Mouse (Mus musculus) yolk sac, embryonic 10.5 days (tissue): ENCODE results near the gene Atr.

Source experiments
- DNase-seq: peaks from one replicate; pipeline ENCODE4 v3.0.0-alpha.2; 2017; ENCODE audit warnings: low spot score

Atr gene

DNA sequence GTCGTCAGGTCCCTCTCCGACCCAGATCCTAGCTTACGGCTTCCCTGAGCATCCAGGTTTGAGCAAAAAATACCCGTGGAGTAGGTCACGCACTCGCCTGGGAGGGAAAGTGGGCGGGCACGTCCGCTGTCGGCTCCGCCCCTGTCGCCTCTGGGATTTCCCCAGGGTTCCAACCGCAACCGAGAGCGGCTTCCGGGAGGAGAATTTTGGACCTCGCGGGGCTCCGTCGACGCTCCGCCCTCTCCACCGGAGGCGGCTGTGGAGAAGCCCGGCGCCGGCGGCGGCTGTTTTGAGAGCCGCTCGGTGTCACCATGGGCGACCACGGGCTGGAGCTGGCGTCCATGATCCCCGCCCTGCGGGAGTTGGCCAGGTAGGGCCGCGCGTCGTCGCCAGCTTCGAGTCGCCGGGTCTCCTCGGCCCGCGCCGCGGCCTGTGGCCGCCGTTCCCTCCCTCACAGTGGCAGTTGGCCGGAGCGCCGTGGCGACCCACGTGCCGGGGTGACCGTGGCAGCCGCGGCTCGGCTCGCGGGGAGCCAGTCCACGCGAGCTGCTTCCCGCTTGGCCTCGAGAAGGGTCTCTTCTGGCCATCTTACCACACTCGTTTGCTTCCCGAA, at the start of gene Atr:
Atr (plus strand) TSS at position 184 of the 613 bp plus-strand sequence.
- DNase-seq: peak; percentile 91

DNA sequence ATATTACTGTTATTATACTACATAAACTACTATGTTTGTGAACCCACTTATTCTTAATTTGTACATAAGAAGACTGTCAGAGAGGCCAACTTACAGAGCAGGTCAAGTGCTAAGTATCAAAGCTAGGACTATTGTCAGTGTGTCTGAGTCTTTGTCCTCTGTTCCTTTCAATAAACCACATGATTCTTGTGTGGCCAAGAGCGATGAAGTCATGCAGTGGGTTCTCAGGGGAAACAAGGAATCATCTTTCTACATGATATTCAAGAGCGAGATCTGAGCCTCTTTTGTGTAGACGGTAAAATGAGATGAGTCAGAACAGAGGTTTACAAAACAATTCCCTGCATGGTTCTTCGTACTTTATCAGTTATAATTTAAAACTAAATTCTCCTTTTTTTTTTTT, 47.8 kb upstream of the Atr start:
- no peak for DNase-seq

DNA sequence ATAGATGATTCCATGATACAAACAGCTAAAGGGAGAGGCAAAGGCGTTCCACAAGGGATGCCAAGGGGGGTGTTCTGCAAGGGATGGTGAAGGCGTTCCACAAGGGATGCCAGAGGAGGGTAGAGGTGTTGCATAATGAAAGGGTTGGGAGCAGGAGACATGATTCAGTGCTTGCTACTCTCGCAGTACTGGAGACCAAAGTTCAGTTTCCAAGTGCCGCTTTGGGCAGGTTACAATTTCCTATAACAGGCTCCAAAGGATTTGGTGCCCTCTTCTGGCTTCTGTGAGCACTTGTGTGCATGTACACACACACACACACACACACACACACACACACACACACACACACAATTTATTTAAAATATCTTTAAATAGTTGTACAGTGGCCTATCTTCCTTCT, 45.6 kb upstream of the Atr start:
- DNase-seq: no peak

DNA sequence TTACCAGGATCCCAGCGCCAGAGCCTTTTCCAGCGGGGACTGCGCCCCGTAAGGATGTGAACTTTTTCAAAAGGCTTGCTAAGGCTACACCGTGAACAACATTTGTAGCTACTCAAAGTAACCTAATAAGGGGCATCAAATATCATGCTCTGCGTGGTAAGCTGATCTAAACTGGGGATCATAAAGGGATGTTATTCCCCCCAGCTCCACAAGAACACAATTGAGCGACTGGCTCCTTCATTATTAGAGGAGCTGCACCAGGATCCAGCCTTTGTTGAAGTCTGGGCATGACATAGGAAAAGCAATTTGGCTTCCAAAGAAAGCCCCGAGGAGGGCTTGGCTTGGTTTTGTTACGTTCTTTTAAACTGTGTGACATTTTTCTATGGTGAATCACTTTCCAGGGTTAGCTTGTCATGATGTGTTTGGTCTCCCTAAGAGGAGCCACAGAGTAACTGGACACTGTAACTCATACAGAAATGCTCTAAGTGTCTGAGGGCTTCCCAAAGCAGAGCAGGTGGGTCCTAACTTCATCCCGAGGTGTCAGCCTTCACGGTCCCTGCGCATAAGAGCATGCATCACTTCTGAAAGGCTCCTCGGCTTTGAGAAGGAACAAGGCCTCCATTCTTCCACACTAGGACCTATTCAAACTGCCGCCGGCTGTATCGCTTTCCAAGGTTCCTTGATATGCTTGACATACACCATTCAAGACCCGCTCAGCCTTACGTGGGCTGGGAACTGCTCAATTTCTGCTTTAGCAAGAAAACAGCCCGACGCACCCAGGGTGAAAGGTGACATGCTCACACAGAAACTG, 43.5 kb upstream of the Atr start:
- no peak for DNase-seq

DNA sequence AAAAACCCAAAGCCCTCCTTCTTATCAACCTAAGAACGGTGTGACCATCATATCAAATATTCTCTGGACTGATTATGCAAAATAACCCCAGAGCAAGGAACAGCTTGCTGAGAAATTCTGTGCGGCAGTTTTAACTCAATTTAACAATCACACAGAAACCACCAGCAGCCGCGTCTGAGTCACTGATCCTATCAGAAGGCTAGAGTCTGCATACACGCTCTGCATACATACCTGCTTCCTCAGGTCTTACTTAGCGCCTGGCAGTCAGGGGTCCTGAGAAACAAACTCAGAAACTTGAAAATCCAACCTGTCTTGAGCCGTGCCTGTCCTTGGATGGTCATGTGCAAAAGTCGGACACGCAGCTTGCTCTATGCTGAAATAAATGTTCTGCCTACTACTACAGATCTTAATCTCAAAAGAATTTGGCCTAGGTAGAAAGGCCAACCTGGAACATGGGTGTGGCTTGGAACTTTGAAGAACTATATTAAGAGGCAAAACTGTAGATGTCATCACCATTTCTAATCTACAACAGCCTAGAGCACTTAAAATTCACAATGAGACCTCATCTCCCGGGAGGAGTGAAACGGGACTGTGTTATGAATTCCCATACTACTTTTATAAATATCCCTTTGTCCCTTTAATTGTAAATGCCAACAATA, 42.3 kb upstream of the Atr start:
- DNase-seq: peak; percentile 52

DNA sequence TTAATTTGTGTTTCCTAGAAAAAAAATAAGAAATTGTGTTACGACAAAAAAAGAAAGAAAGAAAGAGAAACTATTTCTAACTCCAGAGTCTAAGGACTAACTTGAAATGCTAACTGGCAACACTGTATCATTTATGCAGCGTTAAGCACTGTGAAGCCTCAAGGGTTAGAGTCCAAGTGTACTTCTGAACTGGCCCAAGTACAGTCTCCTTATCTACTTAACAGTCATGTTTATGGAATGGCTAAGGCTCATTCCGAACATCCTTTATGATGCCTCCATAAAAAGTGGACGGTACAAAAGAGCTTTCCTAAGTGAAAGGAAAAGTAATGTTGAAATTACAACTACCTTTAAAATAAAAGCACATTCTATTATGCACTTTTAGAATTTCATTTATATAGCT, 41.7 kb upstream of the Atr start:
- DNase-seq: no peak

DNA sequence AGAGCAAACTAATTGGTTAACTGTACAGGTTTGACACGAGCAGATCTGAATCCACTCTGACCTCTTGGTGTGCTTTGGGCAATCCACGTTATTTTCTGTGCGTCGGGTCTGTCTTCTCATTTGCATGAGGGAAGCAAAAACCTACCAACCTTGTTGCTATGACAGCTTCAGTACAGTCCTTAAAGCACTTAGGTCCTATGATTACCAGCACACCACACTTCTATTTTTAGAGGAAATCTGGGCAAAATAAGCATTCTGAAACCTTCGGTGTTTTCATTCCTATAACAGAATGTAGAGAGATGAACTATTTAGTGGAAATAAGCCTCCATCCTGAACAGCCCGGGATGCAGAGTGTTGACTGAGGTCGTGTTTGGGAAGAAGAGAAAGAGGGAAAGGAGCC, 34.9 kb upstream of the Atr start:
- DNase-seq: no peak

DNA sequence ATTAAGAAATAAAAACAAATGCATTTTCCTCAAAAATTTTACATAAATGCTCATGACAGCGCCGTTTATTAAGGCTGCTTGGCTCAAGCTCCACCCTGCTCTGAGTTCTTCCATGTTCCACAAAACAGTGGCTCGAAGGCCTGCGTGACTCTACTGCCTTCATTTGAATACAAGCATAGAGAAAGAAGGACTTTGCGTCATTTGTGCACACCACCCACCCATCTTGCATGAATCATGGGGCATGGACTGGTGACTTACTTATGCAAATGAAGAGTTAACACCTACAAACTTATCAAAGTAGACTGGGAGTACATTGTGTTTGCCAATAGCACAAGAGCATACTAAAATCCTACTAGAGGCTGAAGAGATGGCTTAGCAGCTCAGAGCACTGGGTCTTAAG, 29.8 kb upstream of the Atr start:
- DNase-seq: no peak

DNA sequence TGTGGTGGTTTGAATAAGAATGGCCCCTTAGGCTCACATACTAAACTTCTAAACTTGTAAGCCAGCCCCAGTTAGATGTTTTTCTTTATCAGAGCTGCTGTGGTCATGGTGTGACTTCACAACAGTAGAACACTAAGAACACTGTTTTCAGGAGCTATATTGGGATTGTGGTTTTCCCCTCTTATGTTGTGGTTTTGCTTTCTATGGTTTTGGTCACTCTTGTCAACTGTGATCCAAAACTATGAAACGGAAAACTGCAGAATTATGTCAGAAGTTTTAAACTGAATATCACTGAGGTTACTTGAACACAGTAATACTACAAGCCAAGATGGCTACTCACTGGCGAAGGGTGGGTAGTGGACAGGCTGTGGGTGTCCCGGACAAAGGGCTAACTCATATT, 24.6 kb upstream of the Atr start:
- no peak for DNase-seq

DNA sequence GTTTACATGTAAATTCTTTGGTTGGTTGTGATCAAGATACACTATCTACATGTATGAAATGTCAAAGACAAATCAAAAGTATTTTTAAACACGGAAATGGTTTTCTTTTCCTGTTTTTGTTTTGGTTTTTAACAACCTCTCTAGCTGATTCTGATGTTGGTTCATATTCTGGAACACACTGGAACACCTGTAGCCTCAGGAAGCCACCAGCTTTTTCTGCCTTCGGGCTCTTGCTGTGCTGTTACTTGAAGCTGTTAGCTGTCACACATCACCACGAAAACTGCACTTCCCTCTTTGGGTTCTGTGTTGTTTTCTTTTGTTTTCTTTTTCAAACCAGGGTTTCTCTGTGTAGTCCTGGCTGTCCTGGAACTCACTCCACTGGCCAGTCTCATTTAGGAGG, 22.6 kb upstream of the Atr start:
- no peak for DNase-seq

DNA sequence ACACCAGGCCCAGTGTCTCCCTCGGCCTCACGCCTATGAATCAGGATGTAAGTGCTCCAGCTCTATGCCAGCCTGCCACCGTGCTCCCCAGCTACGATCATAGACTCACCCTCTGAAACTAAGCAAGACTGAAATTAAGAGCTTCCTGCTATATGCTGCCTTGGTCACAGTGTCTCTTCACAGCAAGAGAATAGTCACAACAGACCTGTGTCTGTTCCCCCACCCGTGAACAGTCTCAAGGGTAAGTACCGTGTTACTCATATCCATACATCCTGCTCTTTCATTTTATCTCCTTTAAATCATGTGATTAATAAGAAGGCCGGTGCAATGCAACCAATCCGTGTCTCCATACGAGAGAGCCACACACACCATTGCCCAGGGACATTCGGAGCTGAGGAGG, 21.7 kb upstream of the Atr start:
- no peak for DNase-seq

DNA sequence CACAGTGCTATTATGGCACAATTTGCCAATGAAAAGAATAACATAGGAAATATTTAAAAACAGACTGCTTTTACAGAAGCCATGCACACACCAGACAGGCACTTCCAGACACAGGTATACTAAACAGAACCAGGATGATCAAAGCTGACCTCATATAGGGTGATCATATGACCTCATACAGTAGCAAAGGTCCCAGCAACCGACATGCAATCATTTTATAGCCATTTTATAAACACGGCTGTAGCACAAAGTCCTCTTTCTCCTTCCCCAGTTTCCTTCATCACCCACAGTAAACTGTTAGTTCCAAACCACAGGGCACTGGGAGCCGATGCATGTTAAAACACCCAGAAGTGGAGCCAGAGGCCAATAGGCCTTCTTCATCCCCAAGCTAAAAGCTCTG, 18.0 kb upstream of the Atr start:
- DNase-seq: no peak

DNA sequence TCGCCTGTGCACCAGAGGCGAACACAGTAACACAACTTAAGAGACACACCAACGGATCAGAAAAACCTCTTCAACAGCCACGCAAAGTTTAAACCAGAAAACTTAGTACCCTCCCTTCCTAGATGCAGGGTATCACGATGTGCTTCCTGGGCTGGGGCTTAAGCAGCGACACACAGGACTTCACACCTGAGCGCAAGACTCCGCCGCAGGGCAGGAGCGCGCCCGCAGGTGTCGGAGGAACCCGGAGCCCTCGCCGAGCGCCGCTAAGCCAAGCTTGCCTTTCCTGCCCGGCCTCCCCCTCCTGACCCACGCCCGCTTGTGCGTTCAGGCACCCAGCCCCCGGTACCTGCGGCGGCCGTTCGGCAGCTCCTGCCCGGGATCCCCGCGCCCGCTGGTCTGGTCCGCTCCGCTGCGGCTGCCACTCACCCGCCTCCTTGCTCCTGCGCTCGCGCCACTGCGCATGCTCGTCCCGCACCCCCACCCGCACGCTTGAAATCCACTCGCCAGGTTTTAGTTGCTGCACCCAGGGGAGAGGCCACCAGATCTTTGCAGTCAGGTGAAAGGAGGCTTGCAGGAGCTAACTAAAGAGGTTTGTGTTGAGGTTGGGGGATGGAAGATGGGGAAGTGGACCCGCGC, 12.5 kb upstream of the Atr start, which contains the start of gene Pls1:
Pls1 (minus strand) TSS at position 487 of the 636 bp plus-strand sequence.
- peak; percentile 94 for DNase-seq

DNA sequence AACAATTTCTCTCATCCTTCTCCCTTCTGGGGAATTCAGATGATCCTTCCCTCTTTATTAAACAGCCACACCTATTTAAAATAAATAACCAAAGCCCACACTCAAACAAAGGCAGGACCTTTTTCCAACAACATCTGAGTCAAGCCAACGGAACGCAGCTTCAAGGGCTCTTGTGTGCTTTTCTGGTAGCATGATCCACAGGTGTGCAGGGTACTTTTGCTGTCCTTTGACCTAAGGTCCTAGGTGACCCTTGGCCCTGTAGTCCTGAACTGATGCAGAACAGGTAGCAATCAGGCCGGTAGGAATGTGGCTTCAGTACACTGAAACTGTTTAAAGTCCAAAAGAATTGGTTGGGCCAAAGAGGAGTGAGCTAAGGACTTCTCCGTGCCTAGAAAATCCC, 11.7 kb upstream of the Atr start:
- DNase-seq: peak; percentile 82

DNA sequence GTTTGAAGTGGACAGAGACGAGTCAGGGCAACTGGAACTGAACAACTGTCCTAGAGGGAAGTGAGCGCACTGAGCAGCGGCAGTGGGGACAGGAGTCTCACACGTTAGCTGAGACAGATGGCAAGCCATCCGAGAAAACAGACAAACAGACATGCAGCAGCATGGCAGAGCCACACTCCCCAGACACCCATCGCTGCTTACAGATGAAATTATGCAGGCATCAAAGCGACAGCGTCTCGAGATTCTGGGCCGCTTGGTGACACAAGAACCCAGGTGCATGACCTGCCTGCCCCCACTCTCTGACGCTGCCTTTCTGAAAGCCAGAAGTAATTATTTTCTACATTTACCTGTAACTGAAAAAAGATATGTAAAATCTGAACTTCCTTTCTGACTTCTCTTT, 5.7 kb upstream of the Atr start:
- no peak for DNase-seq

DNA sequence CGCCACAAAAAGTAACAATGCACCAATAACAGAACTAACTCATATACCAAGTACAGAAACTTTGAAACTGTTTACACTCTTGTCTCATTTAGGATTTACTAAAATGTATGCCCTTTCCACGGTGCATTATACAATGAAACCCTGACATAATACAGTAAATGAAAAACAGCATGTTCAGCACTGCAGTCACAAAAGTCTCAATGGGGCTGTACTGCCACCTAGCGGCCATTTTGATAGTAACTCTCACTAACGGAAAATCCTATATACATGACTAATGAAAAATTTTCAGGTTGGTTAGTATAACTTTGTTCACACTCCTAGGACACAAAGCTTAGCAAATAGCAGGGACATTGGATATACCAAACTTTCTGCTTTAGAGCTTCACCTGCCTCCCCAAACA, 4.5 kb upstream of the Atr start:
- DNase-seq: peak; percentile 64

DNA sequence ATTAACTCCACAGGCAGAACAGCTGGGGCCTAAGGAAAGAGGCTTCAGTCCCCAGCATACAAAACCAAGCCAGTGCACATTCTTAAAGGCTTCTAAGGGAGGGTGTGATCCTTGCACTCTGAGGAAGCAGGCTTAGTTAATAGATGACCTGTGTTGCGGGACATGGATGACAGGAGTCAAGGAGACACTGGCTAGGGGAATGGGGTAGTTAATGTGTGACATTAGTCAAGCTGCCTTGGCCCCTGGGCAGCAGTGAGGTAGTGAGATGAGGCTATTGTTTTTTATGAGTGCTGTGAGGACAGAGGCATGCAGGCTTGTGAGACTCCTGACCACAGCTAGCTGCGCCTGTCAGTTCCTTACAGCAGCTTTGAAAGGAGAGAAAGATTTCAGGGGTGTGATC, 2.5 kb upstream of the Atr start:
- peak; percentile 85 for DNase-seq

DNA sequence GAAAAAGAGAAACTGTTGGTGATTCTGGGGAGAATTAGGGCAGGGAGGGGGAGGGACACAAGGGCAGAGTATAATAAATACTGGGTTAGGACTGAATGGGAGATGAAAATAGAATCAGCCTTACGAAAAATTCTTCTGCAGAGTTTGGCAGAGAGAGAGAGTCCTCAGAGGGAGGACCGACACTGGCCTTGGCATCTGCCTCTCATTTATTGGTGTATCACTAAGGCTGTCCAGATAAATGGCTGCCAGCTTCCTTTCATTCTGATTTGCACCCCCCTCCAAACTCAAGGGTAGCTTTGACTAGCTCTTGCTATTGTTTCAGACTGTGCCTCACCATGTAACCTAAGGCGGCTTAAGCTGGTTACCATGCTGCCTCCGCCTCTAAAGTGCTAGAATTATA, 1.4 kb upstream of the Atr start:
- DNase-seq: no peak

DNA sequence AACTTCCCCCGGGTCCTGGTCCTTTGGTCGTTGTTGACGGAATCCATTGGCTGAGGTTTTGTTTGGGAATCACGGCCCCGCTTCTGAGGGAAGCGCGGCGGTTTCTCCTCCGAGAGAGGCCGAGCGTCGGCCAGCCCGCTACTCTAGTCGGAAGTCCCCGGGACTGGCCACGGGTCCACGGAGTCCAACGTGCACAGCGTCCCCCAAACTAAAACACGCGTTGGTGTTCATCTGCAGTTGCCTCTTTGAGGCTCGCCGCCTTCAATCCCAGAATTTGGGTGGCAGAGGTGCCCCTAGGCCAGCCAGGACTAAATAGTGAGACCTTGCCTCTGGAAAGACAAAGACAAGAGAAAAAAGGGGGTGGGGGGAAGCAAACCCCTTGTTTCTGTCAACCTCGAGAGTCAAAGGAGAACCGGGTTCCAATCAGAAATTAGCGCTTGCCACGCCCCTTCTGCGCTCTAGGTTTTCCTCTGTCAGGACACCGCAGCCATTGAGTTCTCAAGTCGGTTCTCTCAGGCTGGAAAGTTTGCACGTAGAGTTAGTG, 702 bp downstream of the Atr start:
- peak; percentile 40 for DNase-seq

DNA sequence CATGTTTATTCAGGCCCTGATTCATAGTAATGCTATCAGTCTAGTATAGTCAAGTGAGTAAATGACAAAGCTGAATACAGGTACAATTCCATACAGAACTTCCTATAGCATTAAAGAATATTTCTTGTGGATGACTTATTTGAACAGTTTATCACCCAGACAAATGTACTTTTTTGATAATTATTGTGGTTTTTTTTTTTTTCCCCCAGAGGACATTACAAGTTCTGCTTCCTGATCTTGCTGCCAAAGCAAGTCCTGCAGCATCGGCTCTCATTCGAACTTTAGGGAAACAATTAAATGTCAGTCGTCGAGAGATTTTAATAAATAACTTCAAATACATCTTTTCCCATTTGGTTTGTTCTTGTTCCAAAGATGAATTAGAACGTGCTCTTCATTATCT, 20.8 kb downstream of the Atr start:
- no peak for DNase-seq

DNA sequence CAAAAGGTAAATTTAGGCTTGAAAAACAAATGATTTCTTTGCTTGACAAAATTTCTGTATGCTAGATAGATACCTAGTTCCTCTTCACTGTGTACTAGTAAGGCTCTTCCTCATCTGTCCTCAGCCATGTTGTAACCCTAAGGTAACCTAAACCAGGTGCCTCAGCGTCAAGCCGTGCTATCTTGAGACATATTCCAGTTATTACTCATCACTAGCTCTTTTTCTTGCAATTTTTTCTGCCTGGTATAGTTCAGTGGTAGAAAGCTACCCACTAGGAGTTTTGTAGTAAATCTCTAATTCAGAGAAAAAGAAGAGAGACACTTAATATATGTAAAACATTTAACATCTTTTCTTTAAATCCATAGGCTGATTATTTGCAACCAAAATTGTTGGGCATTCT, 25.4 kb downstream of the Atr start:
- DNase-seq: no peak

DNA sequence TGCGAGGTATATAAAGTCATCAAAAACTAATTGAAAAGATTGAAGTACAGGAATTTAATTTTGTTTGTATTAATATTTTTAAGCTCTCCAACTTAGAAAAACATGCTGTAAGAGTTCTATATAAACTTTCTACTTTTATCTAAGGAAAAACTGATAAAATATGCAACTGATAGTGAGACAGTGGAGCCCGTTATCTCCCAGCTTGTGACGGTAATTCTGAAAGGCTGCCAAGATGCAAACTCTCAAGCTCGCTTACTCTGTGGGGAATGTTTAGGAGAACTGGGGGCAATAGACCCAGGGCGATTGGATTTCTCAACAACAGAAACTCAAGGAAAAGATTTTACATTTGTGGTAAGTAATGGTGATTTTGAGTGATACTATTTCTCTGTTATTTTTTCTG, 40.0 kb downstream of the Atr start:
- DNase-seq: no peak

DNA sequence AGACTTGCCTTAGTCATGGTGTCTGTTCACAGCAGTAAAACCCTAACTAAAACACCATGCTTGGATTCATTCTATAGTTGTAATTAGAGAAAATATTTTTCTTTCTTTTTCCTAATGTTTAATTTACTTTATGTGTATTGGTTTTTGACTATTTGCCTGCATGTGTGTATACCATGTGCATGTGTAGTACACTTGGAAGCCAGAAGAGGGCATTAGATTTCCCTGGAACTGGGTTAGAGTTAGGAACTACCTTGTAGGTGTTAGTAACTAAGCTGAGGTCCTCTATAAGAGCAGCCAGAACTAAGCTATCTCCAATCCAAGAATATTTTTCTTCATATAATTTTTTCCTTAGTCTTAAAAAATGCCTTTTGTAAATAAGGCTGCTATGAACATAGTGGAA, 75.5 kb downstream of the Atr start:
- no peak for DNase-seq
